In the genomic region with DNA sequence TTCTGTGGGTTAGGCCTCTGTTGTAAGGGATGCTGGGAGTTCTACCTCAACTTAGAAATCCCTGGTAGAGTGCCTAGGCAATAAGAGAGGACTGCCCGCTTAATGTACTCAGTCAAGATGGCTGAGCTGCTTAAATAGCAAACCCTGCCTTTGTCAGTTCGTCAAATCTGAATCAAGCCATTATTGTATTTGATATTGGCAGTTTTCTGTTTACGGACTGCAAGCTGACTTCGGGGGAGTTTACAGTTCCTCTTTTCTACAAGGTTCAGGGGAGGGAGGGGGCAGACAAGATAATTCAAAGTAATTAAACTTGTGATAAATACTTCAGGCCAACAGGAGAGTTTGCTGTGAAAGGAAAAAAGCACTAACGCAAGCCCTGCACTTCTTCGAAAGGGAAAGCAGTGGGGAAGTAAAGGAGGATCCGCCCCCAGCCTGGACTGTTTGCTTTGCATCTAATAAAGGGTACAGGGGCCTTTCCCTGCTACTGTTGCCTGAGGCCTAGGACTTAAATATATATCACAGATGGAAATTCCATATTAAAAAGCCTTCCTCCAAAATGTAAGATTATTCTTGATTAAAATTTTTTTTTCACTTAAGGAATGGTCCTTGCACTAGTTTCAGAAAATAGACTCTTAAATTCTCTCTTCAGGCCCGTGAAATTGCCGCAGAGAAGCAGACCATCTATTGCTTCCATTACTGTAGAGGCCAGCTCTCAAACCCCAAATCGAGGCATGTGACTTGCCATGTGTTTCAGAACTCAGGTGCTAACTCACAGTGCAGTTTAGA, we compare ENCODE assay signal across 8 mouse cellular contexts. TPM values are rescaled to one million over a fixed set of nuclear protein-coding genes. Genes with fewer than 3 reads are reported as not detected.
DNase-seq lines count a peak whose midpoint lies in the region; ATAC-seq and TF ChIP-seq lines count a peak whose summit lies in the region.

No protein-coding gene starts in this region.

- peak overlapping the region; percentile 97 for H3K4me3 ChIP-seq in heart, embryonic 12.5 days
- H3K4me3 ChIP-seq in MEL (ENCODE audit: control insufficient read depth in 1 of 2, insufficient read depth in 1 of 2, low read depth in 2 of 2, low read length in 2 of 2) = peak overlapping the region; percentile 72 to 89
- peak overlapping the region; percentile 85 for H3K4me3 ChIP-seq in forebrain, embryonic 16.5 days (replicated peaks; ENCODE audit: low read length)
- H3K4me3 ChIP-seq in lung, postnatal 0 days (ENCODE audit: low read depth, low read length) = peak overlapping the region; percentile 73

- TF ChIP-seq EP300 in MEL (IDR thresholded peaks at IDR 0.05; ENCODE audit: low read depth in 1 of 2, low read length in 2 of 2) = peak in 1 of 2 experiments; percentile 22; a peak in 1 of 4 replicates
- no peak for TF ChIP-seq EP300 in lung, postnatal 0 days (IDR thresholded peaks at IDR 0.05)

- no peak for DNase-seq in heart, adult 9 months (ENCODE audit: low spot score in 2 of 2)
- peak; percentile 73 for DNase-seq in MEL (ENCODE audit: low read depth, low spot score)
- no peak for DNase-seq in lung, postnatal 0 days (ENCODE audit: low spot score)
- DNase-seq in frontal cortex, postnatal 14 days (ENCODE audit: low spot score in 2 of 2) = no peak
- no peak for DNase-seq in left cerebral cortex, postnatal 14 days (ENCODE audit: low spot score in 2 of 2)
- DNase-seq in thymus, postnatal 25 days = no peak

- no peaks in the 10 kb centered on the region for H3K9me3 ChIP-seq in heart, embryonic 12.5 days (replicated peaks)
- H3K9me3 ChIP-seq in MEL (replicated peaks; ENCODE audit: insufficient read depth, low read length) = no peaks in the 10 kb centered on the region
- H3K9me3 ChIP-seq in forebrain, embryonic 16.5 days (ENCODE audit: control insufficient read depth, low read length) = no peaks in the 10 kb centered on the region
- no peaks in the 10 kb centered on the region for H3K9me3 ChIP-seq in lung, postnatal 0 days (ENCODE audit: low read length)

- no peak for TF ChIP-seq RAD21 in MEL (IDR thresholded peaks at IDR 0.05; ENCODE audit: low read depth, low read length)

- no peak for TF ChIP-seq CTCF in MEL (IDR thresholded peaks at IDR 0.05 in 2 of 3, conservative IDR thresholded peaks at IDR 0.05 in 1 of 3; ENCODE audit: control insufficient read depth in 1 of 3, insufficient read depth in 1 of 3, low read depth in 2 of 3, low read length in 3 of 3, poor library complexity in 1 of 3, severe bottlenecking in 1 of 3)
- TF ChIP-seq CTCF in lung, postnatal 0 days (IDR thresholded peaks at IDR 0.05) = no peak

- H3K9ac ChIP-seq in heart, embryonic 12.5 days = peak overlapping the region; percentile 94
- peak overlapping the region; percentile 60 for H3K9ac ChIP-seq in MEL (ENCODE audit: control insufficient read depth, low read depth, low read length, poor library complexity, severe bottlenecking)
- H3K9ac ChIP-seq in forebrain, embryonic 16.5 days (replicated peaks; ENCODE audit: low read depth, low read length) = peak overlapping the region; percentile 77
- H3K9ac ChIP-seq in lung, postnatal 0 days (replicated peaks; ENCODE audit: low read depth) = no peak overlapping the region

- intact Hi-C loops in left cerebral cortex, postnatal 14 days (cut with DNase I) = loop anchor here (10.0 kb wide), 1 partner anchor 378 kb away; a partner anchor contains a TSS

- peak overlapping the region; percentile 84 for H3K4me2 ChIP-seq in heart, embryonic 12.5 days
- H3K4me2 ChIP-seq in forebrain, embryonic 16.5 days (ENCODE audit: low read length) = peak overlapping the region; percentile 100
- H3K4me2 ChIP-seq in lung, postnatal 0 days (replicated peaks; ENCODE audit: low read depth, low read length) = peak overlapping the region; percentile 81

- peaks cover 8% of the 10 kb centered on the region for H3K4me1 ChIP-seq in heart, embryonic 12.5 days (replicated peaks)
- no peaks in the 10 kb centered on the region for H3K4me1 ChIP-seq in MEL (ENCODE audit: control insufficient read depth in 1 of 2, insufficient read depth in 2 of 2, low read length in 2 of 2)
- peaks cover 15% of the 10 kb centered on the region for H3K4me1 ChIP-seq in forebrain, embryonic 16.5 days (replicated peaks; ENCODE audit: control insufficient read depth, insufficient read depth, low read length)
- H3K4me1 ChIP-seq in lung, postnatal 0 days (ENCODE audit: insufficient read depth, low read depth, low read length) = 0 out of 2 replicates have a peak, but pooled peaks cover 3% of the 10 kb centered on the region

- 48% methylated on average over 10 of the region's 10 CpGs for WGBS in heart, embryonic 12.5 days
- WGBS in forebrain, embryonic 16.5 days = 29% methylated on average over 10 of the region's 10 CpGs
- WGBS in lung, postnatal 0 days = 48% methylated on average over 10 of the region's 10 CpGs

- H3K27ac ChIP-seq in heart, embryonic 12.5 days (ENCODE audit: poor library complexity, severe bottlenecking) = no peak overlapping the region; the same call in 1 of the 2 replicates
- H3K27ac ChIP-seq in MEL (ENCODE audit: control insufficient read depth, low read depth, low read length) = peak overlapping the region; percentile 72
- peak overlapping the region; percentile 89; the same call in 1 of the 2 replicates for H3K27ac ChIP-seq in forebrain, embryonic 16.5 days (ENCODE audit: low read length)
- H3K27ac ChIP-seq in lung, postnatal 0 days (ENCODE audit: low read length) = no peak overlapping the region

- no peaks in the 10 kb centered on the region for H3K27me3 ChIP-seq in heart, embryonic 12.5 days (replicated peaks)
- H3K27me3 ChIP-seq in MEL (ENCODE audit: control insufficient read depth in 1 of 2, insufficient read depth in 2 of 2, low read length in 2 of 2) = no peaks in the 10 kb centered on the region
- H3K27me3 ChIP-seq in forebrain, embryonic 16.5 days (replicated peaks; ENCODE audit: control insufficient read depth, insufficient read depth, low read length) = no peaks in the 10 kb centered on the region
- H3K27me3 ChIP-seq in lung, postnatal 0 days (replicated peaks; ENCODE audit: insufficient read depth, low read length) = no peaks in the 10 kb centered on the region

- no peak for TF ChIP-seq POLR2A in MEL (IDR thresholded peaks at IDR 0.05; ENCODE audit: control insufficient read depth in 1 of 2, insufficient read depth in 1 of 2, low read depth in 1 of 2, low read length in 2 of 2, poor library complexity in 1 of 2)

- H3K36me3 ChIP-seq in heart, embryonic 12.5 days = no peaks in the 10 kb centered on the region
- no peaks in the 10 kb centered on the region for H3K36me3 ChIP-seq in MEL (ENCODE audit: control insufficient read depth in 1 of 2, insufficient read depth in 2 of 2, low read length in 2 of 2)
- no peaks in the 10 kb centered on the region for H3K36me3 ChIP-seq in forebrain, embryonic 16.5 days (ENCODE audit: control insufficient read depth, insufficient read depth)
- H3K36me3 ChIP-seq in lung, postnatal 0 days (ENCODE audit: insufficient read depth, low read length) = no peaks in the 10 kb centered on the region

- peaks cover 7% of the 10 kb centered on the region; the same call in 1 of the 2 replicates for H3K79me2 ChIP-seq in MEL (ENCODE audit: control insufficient read depth, insufficient read depth, low read length, poor library complexity)

- no peak for ATAC-seq in heart, embryonic 12.5 days (ENCODE audit: insufficient number of reproducible peaks, low FRiP score)
- ATAC-seq in forebrain, embryonic 16.5 days = no peak
- ATAC-seq in lung, postnatal 0 days = no peak

TF ChIP-seq in MEL, 35 proteins besides CTCF, POLR2A, EP300 and RAD21:
- TF ChIP-seq TAL1 (IDR thresholded peaks at IDR 0.05; ENCODE audit: low read length) (no peak), ZKSCAN1 (IDR thresholded peaks at IDR 0.05; ENCODE audit: low read depth, low read length) (no peak), ETS1 (IDR thresholded peaks at IDR 0.05; ENCODE audit: low read depth, low read length) (peak; percentile 23; the same call in 1 of the 2 replicates)

RNA-seq across cellular contexts. Expression of a gene that starts 1.0 kb away (rescaled TPM):
- 12.2 and 12.9 TPM in 2 replicates for polyA plus RNA-seq in heart, embryonic 12.5 days (2016; fragmentation: Nextera tagmentation; extraction: Ambion mirVana)
- total RNA-seq in MEL (2012; rRNA removed) = 1.8 and 2.2 TPM in 2 replicates
- polyA plus RNA-seq in MEL (2012; ENCODE audit: insufficient read depth in 1 of 2, insufficient read length in 2 of 2, low read depth in 1 of 2, low replicate concordance in 2 of 2, missing spikeins in 1 of 2) = 1 to 10 TPM in 1 of 2 experiments, not detected in 1; 3.5 TPM
- polyA plus RNA-seq in forebrain, embryonic 16.5 days (2015; fragmentation: Nextera tagmentation; extraction: Ambion mirVana) = 28.0 and 28.5 TPM in 2 replicates
- 11.4 and 12.1 TPM in 2 replicates for polyA plus RNA-seq in lung, postnatal 0 days (2015; fragmentation: Nextera tagmentation; extraction: Ambion mirVana)
- total RNA-seq in left cerebral cortex, postnatal 14 days (2021) = 10 to 100 TPM; 29.0 to 31.9 TPM

Comparison
In these comparisons a context has a peak if more than half of its experiments do, and no peak if none do; other contexts are left out.
1. H3K27ac ChIP-seq: peak in MEL (single experiment) and forebrain, embryonic 16.5 days (single experiment); none in heart, embryonic 12.5 days (single experiment) and lung, postnatal 0 days (single experiment).
2. Peak in every context shown above with its lines, with median percentiles within 50 percentile points of each other: H3K4me2 ChIP-seq and H3K4me3 ChIP-seq.